ENCODE assay signal across 9 mouse cellular contexts in the genomic region with DNA sequence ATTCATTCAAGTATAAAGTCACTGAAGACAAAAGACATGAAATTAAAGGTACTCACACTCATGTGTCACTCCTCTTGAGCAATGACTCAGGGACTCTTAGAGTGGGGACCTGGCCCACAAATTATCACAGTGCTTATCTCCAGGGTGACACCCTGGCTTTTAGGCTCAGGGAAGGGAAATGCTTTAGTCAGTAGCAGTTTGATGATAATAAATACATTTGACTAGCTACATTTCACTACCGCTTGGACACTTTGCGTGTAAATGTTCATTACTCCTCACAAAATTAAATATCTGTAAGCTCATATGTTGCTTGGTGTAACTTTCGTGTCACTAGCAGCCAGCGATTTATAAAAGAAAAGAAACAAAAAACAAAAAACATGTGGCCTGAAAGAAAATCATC. TPM values are rescaled to one million over a fixed set of nuclear protein-coding genes. Genes with fewer than 3 reads are reported as not detected.
A peak's percentile ranks its signal among the peaks of the same experiment; 100 is the strongest.
DNase-seq lines count a peak whose midpoint lies in the region; ATAC-seq and TF ChIP-seq lines count a peak whose summit lies in the region.
"Had no signal": no experiment of that assay in that cellular context is flagged by ENCODE, and none has a peak within 500 bp of the region (broad histone marks: within the 10 kb centered on the region; RNA-seq: fewer than 3 reads in every experiment).

No protein-coding gene starts in this region.

- no peaks in the 10 kb centered on the region for H3K36me3 ChIP-seq in embryonic facial prominence, embryonic 14.5 days (ENCODE audit: control insufficient read depth, insufficient read depth, low read length)
- no peaks in the 10 kb centered on the region for H3K36me3 ChIP-seq in midbrain, postnatal 0 days (ENCODE audit: insufficient read depth, low read length)

- no peaks in the 10 kb centered on the region for H3K27me3 ChIP-seq in embryonic facial prominence, embryonic 14.5 days (replicated peaks; ENCODE audit: control insufficient read depth, insufficient read depth, low read length)
- no peaks in the 10 kb centered on the region for H3K27me3 ChIP-seq in midbrain, postnatal 0 days (ENCODE audit: insufficient read depth, low read length)

- no peak for TF ChIP-seq CTCF in midbrain, postnatal 0 days (IDR thresholded peaks at IDR 0.05)

- 71% methylated on average over 4 of the region's 4 CpGs for WGBS in embryonic facial prominence, embryonic 14.5 days
- 73% methylated on average over 4 of the region's 4 CpGs for WGBS in midbrain, postnatal 0 days

- peak; percentile 17 for DNase-seq in adrenal gland, postnatal 10 days
- no peak for DNase-seq in adrenal gland, adult 18-20 months (ENCODE audit: low spot score in 2 of 2)
- DNase-seq in CD4-positive helper T cell, adult 2 months (ENCODE audit: low read depth, low spot score), result peak; percentile 45
- DNase-seq in embryonic facial prominence, embryonic 14.5 days (ENCODE audit: low spot score), result no peak
- peak; percentile 57 for DNase-seq in induced T-regulatory cell, adult 2 months (ENCODE audit: low read depth)
- DNase-seq in midbrain, postnatal 0 days (ENCODE audit: low spot score), result no peak
- DNase-seq in gastrocnemius, postnatal 14 days, result no peak
- no peak for DNase-seq in spleen, postnatal 10 days (ENCODE audit: low spot score in 2 of 2)

- peak overlapping the region; percentile 89 for H3K9ac ChIP-seq in embryonic facial prominence, embryonic 14.5 days (ENCODE audit: low read depth, low read length)
- H3K9ac ChIP-seq in midbrain, postnatal 0 days (replicated peaks; ENCODE audit: low read length, poor library complexity, severe bottlenecking), result peak overlapping the region; percentile 94

- peak overlapping the region; percentile 57 for H3K4me2 ChIP-seq in embryonic facial prominence, embryonic 14.5 days (ENCODE audit: low read depth, low read length)
- peak overlapping the region; percentile 56 for H3K4me2 ChIP-seq in midbrain, postnatal 0 days (ENCODE audit: low read depth, low read length, poor library complexity, severe bottlenecking)

- peaks cover 8% of the 10 kb centered on the region; the same call in 1 of the 2 replicates for H3K4me1 ChIP-seq in embryonic facial prominence, embryonic 14.5 days (ENCODE audit: control insufficient read depth, insufficient read depth, low read length)
- H3K4me1 ChIP-seq in midbrain, postnatal 0 days (ENCODE audit: insufficient read depth, low read length), result no peaks in the 10 kb centered on the region

- H3K27ac ChIP-seq in embryonic facial prominence, embryonic 14.5 days (replicated peaks; ENCODE audit: low read depth, low read length), result peak overlapping the region; percentile 93
- peak overlapping the region; percentile 95 for H3K27ac ChIP-seq in midbrain, postnatal 0 days (ENCODE audit: low read depth, low read length)

- H3K4me3 ChIP-seq in embryonic facial prominence, embryonic 14.5 days (ENCODE audit: low read depth, low read length), result peak overlapping the region; percentile 62
- peak overlapping the region; percentile 64 for H3K4me3 ChIP-seq in midbrain, postnatal 0 days (ENCODE audit: low read depth, low read length)

- no peaks in the 10 kb centered on the region for H3K9me3 ChIP-seq in embryonic facial prominence, embryonic 14.5 days (ENCODE audit: control insufficient read depth, low read length)
- no peaks in the 10 kb centered on the region for H3K9me3 ChIP-seq in midbrain, postnatal 0 days (ENCODE audit: low read length)

- no peak for ATAC-seq in embryonic facial prominence, embryonic 14.5 days (ENCODE audit: low read depth)
- ATAC-seq in midbrain, postnatal 0 days (ENCODE audit: low FRiP score), result no peak

- intact Hi-C loops in gastrocnemius, postnatal 14 days (cut with DNase I; ENCODE audit: low total_unique reads), result loop anchor here (5.0 kb wide), 1 partner anchor 70 kb away; no protein-coding TSS in a partner anchor

RNA-seq across cellular contexts. Expression of a gene that starts 1.1 kb away (rescaled TPM):
- total RNA-seq in adrenal gland, postnatal 10 days (2021), result 10 to 100 TPM; 14.1 to 20.5 TPM
- total RNA-seq in adrenal gland, adult 18-20 months (2021), result 10 to 100 TPM; 18.9 to 19.2 TPM
- polyA plus RNA-seq in embryonic facial prominence, embryonic 14.5 days (2014; fragmentation: Nextera tagmentation; extraction: Ambion mirVana), result 16.6 and 19.3 TPM in 2 replicates
- 16.7 and 18.7 TPM in 2 replicates for total RNA-seq in midbrain, postnatal 0 days (2014; rRNA removed)
- 25.4 and 25.5 TPM in 2 replicates for polyA plus RNA-seq in midbrain, postnatal 0 days (2015; fragmentation: Nextera tagmentation; extraction: Ambion mirVana)
- total RNA-seq in gastrocnemius, postnatal 14 days (2021), result 10 to 100 TPM; 11.8 to 12.2 TPM

RNA-seq across cellular contexts. Expression of a gene that starts 39.3 kb away (rescaled TPM):
- not detected for total RNA-seq in adrenal gland, postnatal 10 days (2021)
- total RNA-seq in adrenal gland, adult 18-20 months (2021), result not detected
- polyA plus RNA-seq in embryonic facial prominence, embryonic 14.5 days (2014; fragmentation: Nextera tagmentation; extraction: Ambion mirVana), result 0.31 and 0.46 TPM in 2 replicates
- 3.2 and 3.7 TPM in 2 replicates for total RNA-seq in midbrain, postnatal 0 days (2014; rRNA removed)
- 3.1 and 3.5 TPM in 2 replicates for polyA plus RNA-seq in midbrain, postnatal 0 days (2015; fragmentation: Nextera tagmentation; extraction: Ambion mirVana)
- total RNA-seq in gastrocnemius, postnatal 14 days (2021), result not detected

RNA-seq across cellular contexts. Expression of a gene that starts 50.5 kb away (rescaled TPM):
- not detected for total RNA-seq in adrenal gland, postnatal 10 days (2021)
- total RNA-seq in adrenal gland, adult 18-20 months (2021), result not detected
- polyA plus RNA-seq in embryonic facial prominence, embryonic 14.5 days (2014; fragmentation: Nextera tagmentation; extraction: Ambion mirVana), result 0.72 and 0.93 TPM in 2 replicates
- total RNA-seq in midbrain, postnatal 0 days (2014; rRNA removed), result 0.49 and 1.4 TPM in 2 replicates
- polyA plus RNA-seq in midbrain, postnatal 0 days (2015; fragmentation: Nextera tagmentation; extraction: Ambion mirVana), result 3.8 and 4.7 TPM in 2 replicates
- total RNA-seq in gastrocnemius, postnatal 14 days (2021), result not detected
- total RNA-seq: layer of hippocampus, adult 18-20 months had no signal

Comparison
In these comparisons a context has a peak if more than half of its experiments do, and no peak if none do; other contexts are left out.
1. DNase-seq: peak in adrenal gland, postnatal 10 days (single experiment), CD4-positive helper T cell, adult 2 months (single experiment) and induced T-regulatory cell, adult 2 months (single experiment); none in adrenal gland, adult 18-20 months (0 of 2), embryonic facial prominence, embryonic 14.5 days (single experiment), midbrain, postnatal 0 days (single experiment), gastrocnemius, postnatal 14 days (single experiment) and spleen, postnatal 10 days (0 of 2).